Mouse (Mus musculus) monocyte, adult 2 months (primary cell): ENCODE results near the gene Nr1d1.
A peak's percentile ranks its signal among the peaks of the same experiment; 100 is the strongest.
"Not testable (repeated sequence)": the region's sequence is repeated elsewhere in the genome, so short reads cannot be mapped to it uniquely, and the experiment has no call there.

Experiments
- DNase-seq, 2 experiments: peaks; one replicate each; pipeline ENCODE4 v3.0.0; 2022; ENCODE audit warnings: low spot score in 2 of 2, low read depth in 1 of 2

The Nr1d1 gene

DNA sequence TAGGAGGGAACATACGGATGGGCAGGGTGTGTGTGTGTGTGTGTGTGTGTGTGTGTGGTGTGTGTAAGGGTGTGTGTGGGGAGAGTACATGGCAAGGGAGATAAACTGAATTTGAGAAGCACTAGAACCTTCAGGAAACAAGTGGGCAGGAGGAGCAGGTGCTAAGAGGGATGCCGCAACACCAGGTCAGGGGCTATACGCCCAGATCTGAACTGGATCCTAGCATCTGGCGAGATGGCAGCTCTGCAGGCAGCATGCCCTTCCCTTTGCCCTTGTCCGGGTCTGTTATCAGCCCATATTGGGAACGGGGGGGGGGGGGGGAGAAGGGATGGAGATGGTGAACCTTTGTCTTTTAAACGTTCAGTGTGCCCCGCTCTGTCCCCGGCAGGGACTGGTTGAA, 36.2 kb downstream of the Nr1d1 start:
- no peak for DNase-seq

GRCm38 (mm10) chr11:98738428-98738911, 36.7 kb downstream of the Nr1d1 start:
- DNase-seq: no peak

DNA sequence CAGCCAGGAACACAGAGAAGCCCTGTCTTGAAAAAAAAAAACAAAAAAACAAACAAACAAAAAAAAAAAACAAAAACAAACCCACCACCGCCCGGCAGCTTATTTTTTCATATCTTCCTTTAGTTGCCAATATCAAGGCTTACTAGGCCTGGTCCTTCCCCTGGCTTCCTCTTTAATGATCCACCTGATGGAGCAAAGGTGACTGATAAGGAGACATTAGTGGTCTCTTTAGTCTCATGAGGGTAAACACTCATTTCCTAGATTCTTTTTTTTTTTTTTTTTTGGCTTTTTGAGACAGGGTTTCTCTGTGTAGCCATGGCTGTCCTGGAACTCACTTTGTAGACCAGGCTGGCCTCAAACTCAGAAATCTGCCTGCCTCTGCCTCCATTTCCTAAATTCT, 37.9 kb downstream of the Nr1d1 start:
- not testable (repeated sequence) for DNase-seq

GRCm38 (mm10) chr11:98736176-98736575, 39.0 kb downstream of the Nr1d1 start:
- DNase-seq: no peak

DNA sequence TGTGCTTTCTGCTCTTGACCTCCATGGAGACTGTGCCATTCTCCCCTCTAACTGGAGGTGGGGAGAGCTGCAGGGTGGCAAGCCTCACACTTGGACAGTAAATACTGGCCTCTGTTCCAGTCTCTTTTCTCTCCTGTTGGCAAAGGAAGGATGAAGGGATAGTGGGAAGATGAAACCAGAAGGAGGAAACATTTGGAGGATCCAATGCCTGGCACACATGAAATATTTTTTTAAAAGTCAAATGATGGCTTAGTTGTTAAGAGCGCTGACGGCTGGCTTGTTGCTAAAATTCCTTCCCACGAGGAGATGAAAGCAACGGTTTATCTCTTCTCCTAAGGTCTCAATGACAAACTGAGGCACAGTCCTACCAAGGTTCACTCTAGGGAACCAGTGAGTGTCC, 40.0 kb downstream of the Nr1d1 start:
- DNase-seq: no peak

GRCm38 (mm10) chr11:98734020-98734419, 41.1 kb downstream of the Nr1d1 start:
- DNase-seq: no peak

DNA sequence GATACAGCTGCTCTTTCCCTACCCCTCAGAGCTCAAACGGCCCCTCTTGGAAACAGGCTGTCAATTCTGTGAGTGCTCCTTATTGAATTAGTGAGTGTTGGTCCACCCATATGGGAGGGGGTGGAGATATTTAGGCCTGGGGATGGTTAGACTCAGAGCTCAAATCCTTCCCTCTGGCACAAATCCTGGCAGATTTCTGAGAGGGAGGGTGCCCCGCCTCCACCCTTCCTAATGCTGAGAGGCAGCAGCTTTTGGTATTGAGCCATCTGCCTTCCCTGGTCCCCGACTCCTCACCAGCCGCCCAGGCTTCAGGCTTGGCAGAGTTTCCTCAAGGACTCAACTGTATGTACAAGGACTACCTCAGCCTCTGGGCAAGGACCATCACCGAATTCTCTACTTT, 44.0 kb downstream of the Nr1d1 start:
- DNase-seq: no peak

- no peak for DNase-seq
Measured at GRCm38 (mm10) chr11:98730727-98731126, 44.4 kb downstream of the Nr1d1 start.

DNA sequence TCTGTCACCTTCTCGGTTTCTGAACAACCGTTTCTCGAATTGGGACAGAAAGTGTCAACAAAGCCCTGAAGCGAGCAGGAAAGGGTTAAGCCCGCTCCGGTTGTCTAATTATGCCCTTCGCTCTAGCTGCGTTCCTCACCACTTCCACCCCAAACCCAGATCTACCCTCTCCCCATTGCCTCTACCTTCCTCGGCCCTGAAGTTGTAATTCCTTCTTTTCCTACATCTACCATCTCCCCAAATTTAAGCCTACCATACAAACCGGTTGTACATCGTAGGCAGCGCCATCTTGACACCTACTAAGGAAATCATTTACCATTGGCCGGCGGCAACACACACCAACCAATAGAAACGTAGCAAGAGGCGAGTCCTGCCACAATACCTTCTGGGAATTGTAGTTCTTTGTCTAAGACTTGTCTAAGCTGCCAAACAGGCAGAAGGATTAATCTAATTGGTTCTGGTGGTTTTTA, 46.0 kb downstream of the Nr1d1 start, which contains the start of gene Med24:
TSS of gene Med24 (minus strand) at position 317 of the 470 bp plus-strand sequence.
- DNase-seq: peak; percentile 73 to 74

GRCm38 (mm10) chr11:98725926-98726506, 49.1 kb downstream of the Nr1d1 start:
- DNase-seq: no peak

DNA sequence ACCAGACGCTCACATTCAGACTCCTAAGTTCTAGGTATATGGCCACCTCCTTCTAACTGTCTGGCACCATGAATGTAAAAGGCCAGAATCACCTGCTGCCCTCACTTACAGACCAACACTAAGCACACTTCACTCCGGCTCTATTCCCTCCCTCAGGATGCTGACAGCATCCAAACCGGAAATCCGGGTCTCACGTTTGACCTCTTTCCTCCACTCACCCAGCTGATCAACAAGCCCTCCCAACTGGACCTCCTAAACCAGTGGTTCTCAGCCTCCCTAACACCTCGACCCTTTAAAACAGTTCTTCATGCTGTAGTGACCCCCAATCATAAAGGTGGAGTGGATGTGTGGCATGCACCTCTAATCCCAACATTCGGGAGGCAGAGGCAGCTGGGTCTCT, 52.0 kb downstream of the Nr1d1 start:
- no peak for DNase-seq

DNA sequence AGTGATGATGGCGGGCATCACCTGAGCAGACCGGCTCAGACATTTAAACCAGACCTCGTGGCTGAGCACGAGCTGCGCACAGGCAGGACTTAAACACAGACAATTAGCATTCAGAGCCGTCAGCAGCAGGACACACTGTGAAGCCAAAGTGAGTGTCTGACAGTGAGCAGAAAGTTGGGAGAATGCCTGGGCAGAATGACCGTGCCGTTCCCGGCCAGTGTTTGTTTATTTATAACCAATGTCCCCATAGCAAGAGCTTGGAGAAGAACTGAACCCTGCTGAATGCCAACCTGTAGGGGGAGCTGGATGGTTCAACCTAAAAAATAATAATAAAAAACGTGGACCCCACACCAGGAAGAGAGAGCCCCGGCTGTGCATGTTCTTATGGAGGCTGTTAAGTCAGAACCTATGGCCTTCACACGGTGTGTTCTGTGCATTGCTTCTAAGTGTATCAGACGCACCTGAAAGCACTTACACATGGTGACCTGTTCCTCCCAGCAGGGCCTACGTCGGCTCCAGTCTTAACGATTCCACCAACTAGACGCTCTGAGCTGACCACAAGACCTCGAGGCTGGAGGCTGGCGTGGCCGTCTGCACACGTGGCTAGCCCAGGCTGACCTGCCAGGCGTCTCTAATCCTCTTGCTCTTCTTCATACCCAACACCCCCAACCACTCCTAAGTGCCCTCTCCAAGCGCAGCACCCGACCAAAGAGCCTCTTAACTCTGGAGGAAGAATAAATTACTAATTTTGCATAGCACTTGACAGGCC, 53.5 kb downstream of the Nr1d1 start:
- no peak for DNase-seq

GRCm38 (mm10) chr11:98720756-98721155, 54.4 kb downstream of the Nr1d1 start:
- DNase-seq: no peak
